Mouse (Mus musculus) kidney, adult 2 months (tissue): ENCODE measurements at regions not wholly inside any gene's neighbourhood (a gene's known extent, or its start where the extent isn't known, plus 50 kb on each side); places are given as distances from the start of the nearest gene placed in this dataset.

Experiments
- DNase-seq: peaks from one replicate; pipeline ENCODE4 v3.0.0; 2021
- H3K27ac ChIP-seq: fragments of 200-500 bp; 2 replicates; pipeline ENCODE4 v1.5.1; 2012; ENCODE audit warnings: low read depth, low read length, control low read depth, inconsistent platforms; ENCODE audit not compliant: insufficient read depth
- H3K27me3 ChIP-seq: fragments of 200-500 bp; replicated peaks from 2 replicates; pipeline ENCODE4 v1.6.1; 2012; ENCODE audit warnings: mild to moderate bottlenecking, moderate library complexity, low read length, inconsistent platforms; ENCODE audit not compliant: control insufficient read depth, insufficient read depth
- H3K36me3 ChIP-seq: fragments of 200-500 bp; 2 replicates; pipeline ENCODE4 v1.6.1; 2012; ENCODE audit warnings: mild to moderate bottlenecking, moderate library complexity, low read length, inconsistent platforms; ENCODE audit not compliant: control insufficient read depth, insufficient read depth
- H3K4me1 ChIP-seq: fragments of 200-500 bp; 2 replicates; pipeline ENCODE4 v1.6.1; 2011; ENCODE audit warnings: low read length; ENCODE audit not compliant: control insufficient read depth, insufficient read depth
- H3K4me3 ChIP-seq: fragments of 200-500 bp; 2 replicates; pipeline ENCODE4 v1.5.1; 2011; ENCODE audit warnings: mild to moderate bottlenecking, low read depth, low read length, control low read depth; ENCODE audit not compliant: insufficient read depth
- CTCF ChIP-seq: fragments of 200-500 bp; conservative IDR thresholded peaks from 2 replicates; pipeline ENCODE4 v1.5.1; 2011; ENCODE audit warnings: low read depth, mild to moderate bottlenecking, control low read depth, low read length, moderate library complexity, mixed read lengths; ENCODE audit not compliant: insufficient read depth, insufficient read length
- POLR2A ChIP-seq: fragments of 200-500 bp; IDR thresholded peaks from one replicate; pipeline ENCODE4 v1.6.1; 2011; ENCODE audit warnings: low read depth, low read length, control low read depth
- WGBS: fragments of 180-500 bp; shearing (Covaris S2); methylation state at CpG from one replicate; pipeline ENCODE4 v1.1.7; 2018; 5-methylcytosine and 5-hydroxymethylcytosine counted together

DNA sequence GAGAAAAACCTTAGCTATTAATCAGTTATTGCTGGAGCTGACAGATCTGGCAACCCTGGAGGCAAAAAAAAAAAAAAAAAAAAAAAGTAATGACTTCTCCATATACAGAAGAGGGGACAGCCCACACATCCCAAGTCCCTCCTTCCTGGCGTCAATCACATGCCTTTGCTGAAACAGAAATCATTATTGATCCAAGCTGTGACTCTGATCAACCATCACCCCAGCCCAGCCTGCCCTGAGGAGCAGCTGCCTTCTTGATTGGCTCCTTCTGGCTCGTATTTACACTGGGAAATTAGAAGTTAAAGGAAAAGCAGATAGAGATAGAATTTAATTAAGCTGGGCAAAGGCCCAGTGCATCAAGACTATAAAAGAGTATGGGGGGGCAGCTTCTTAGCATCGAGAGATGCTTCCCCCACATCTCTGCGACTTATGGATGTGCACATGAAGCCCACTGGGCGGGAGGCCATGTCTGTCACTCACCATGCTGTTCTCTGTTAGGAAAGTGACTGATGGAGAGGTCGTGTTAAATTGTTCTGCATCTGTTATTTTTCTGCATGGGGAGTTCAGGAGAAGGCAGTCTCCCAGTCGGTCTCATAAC, 90.3 kb downstream of the Pttg1 start:
- no peak for DNase-seq
- no peak overlapping the region for H3K4me3 ChIP-seq
- no peaks in the 10 kb centered on the region for H3K36me3 ChIP-seq
- TF ChIP-seq CTCF: no peak
- TF ChIP-seq POLR2A: no peak
- H3K27ac ChIP-seq: no peak overlapping the region
- no peaks in the 10 kb centered on the region for H3K4me1 ChIP-seq
- no peaks in the 10 kb centered on the region for H3K27me3 ChIP-seq
- WGBS: 60% methylated on average over 7 of the region's 7 CpGs

DNA sequence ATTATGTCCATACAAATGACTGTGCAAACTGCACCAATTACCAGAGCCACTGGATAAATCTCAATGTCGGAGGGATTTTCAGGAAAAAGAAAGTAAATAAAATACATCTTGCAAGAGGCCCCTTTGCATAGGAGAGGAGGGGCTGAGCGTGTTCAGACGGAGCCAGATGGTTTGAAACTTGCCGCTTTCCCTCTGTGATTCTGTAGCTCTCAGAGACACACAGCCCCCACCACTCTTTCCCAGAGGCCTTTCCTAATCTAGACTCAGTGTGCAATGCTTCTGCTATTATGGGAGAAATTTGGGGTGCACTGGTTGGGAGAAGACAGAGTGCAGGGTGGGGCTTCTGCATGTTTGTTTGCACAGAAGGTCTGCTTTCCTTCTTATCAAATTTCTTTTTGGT, 92.5 kb downstream of the Pttg1 start:
- Histone ChIP-seq H3K27ac (no peak overlapping the region), H3K27me3 (no peaks in the 10 kb centered on the region), H3K4me1 (no peaks in the 10 kb centered on the region), H3K36me3 (no peaks in the 10 kb centered on the region), H3K4me3 (no peak overlapping the region)
- TF ChIP-seq CTCF (no peak), POLR2A (no peak)
- DNase-seq: no peak
- WGBS: 78% methylated on average over 4 of the region's 4 CpGs

DNA sequence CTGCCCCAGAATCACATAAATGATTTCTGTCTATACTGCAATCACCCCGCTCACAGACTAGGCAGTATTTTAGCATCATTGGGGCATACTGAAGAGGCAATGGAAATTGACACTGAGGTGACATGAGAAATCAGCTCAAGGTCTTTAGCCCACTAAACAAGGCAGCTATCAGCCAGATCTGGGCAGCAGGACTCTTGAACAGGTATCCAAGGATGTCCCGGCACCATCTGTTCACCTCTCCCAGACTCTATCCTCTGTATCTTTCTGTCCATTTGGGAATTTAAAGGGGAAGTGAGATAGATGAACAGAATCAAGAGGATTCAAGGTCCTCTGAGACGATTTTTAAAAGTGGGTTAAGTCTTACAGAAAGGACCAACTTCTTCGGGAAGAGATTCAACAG, 112.1 kb downstream of the Pttg1 start:
- Histone ChIP-seq H3K27ac (no peak overlapping the region), H3K36me3 (no peaks in the 10 kb centered on the region), H3K4me1 (no peaks in the 10 kb centered on the region), H3K27me3 (no peaks in the 10 kb centered on the region), H3K4me3 (no peak overlapping the region)
- no peak for DNase-seq
- WGBS: 86% methylated on average over 4 of the region's 4 CpGs
- TF ChIP-seq CTCF (no peak), POLR2A (no peak)
